Mouse (Mus musculus): ENCODE data around the gene Sntb2. TPM values are rescaled to one million over a fixed set of nuclear protein-coding genes. Genes with fewer than 3 reads are reported as not detected.
"Not testable (repeated sequence)": the region's sequence is repeated elsewhere in the genome, so short reads cannot be mapped to it uniquely, and the experiment has no call there.

The Sntb2 gene
- total RNA-seq, 1 experiment from 2014 or later: 52.7 TPM

- DNase-seq: no peak
Observed at GRCm38 (mm10) chr8:106972538-106973264, 37.2 kb downstream of the Sntb2 start.

GRCm38 (mm10) chr8:106973526-106973925 lies 38.0 kb downstream of the Sntb2 start:
- DNase-seq: not testable (repeated sequence)

- no peak for DNase-seq
Observed at GRCm38 (mm10) chr8:106974754-106975153, 39.2 kb downstream of the Sntb2 start.

DNA sequence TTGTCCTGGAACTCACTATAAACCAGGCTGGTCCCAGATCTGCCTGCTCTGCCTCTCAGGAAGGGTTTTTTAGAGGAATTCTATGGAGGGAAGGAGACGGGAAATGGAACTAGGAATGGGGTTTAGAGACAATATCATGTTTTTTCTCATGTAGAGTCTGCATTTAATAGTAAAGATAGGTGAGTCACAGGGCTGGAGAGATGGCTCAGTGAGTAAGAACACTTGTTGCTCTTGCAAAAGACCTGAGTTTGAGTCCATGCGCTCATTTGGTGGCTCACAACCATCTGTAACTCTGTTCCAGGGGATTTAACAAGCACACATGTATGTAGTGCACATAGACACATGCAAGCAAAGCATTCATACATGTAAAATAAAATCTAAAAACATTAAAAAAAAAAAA lies 40.2 kb downstream of the Sntb2 start:
- DNase-seq: no peak

- no peak for DNase-seq
Observed at GRCm38 (mm10) chr8:106976436-106976835, 40.9 kb downstream of the Sntb2 start.

DNA sequence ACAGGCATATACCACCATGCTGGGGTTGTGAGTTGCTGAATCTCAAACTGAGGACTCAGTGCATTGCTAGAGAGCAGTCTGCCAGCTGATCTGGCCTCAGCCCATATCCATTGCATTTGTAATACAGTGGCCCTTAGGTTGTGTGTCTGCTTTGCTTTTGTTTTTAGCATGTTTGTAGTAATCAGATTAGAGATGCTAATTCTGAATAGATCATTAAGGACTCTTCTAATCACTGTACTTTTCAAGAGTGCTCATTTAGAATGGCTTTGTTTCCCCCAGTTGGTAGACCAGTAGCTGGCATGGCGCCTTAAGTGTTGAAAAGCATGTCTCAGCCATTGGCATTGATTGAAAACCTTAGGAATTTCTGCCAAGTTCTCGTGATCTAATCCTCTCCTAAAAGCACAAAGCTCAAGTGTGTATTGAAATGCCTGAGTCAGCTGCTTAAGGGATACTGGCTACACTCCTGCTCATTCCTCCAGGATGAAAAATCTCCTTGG lies 43.3 kb downstream of the Sntb2 start:
- peak; percentile 24 for DNase-seq

DNA sequence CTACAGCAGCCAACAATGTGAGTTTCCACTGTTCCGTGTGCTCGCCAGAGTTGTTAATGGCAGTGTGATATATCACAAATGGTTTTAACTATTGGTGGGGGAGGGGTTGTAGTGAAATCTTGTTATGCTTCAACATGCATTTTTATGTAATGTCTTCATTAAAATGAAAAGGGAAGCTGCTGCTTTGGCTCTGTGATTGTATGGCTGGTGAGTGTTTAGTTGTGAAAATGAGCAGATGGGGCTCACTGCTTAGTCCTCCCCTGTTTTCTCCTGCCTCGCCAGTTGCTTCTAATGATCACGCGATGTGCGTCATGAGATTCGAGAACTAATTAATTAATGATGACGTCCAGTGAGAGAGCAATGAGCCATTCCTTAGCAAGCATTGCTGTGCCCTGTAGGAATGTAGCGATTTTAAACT lies 49.9 kb downstream of the Sntb2 start:
- DNase-seq: no peak

GRCm38 (mm10) chr8:106985951-106986350 lies 50.4 kb downstream of the Sntb2 start:
- no peak for DNase-seq

DNA sequence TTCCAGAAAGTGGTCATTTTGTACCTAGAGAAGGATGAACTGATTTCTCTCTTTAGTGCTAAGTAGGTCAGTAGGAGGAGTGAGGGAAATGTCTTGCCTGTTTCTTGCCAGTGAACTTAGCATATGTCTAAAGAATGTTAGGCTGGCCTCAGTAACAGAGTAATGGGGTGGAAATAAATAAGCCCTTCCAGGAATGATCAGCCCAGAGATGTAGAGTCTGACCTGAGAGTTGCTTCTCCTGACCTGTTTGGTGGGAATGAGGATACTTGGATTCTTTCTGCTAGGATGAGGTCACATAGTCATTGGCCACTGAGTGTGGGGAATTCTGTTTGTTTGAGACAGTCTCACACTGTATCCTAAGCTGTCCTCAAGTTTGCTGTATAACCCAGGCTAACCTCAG lies 52.0 kb downstream of the Sntb2 start:
- DNase-seq: no peak

GRCm38 (mm10) chr8:106991393-106991792 lies 55.8 kb downstream of the Sntb2 start:
- DNase-seq: no peak

DNA sequence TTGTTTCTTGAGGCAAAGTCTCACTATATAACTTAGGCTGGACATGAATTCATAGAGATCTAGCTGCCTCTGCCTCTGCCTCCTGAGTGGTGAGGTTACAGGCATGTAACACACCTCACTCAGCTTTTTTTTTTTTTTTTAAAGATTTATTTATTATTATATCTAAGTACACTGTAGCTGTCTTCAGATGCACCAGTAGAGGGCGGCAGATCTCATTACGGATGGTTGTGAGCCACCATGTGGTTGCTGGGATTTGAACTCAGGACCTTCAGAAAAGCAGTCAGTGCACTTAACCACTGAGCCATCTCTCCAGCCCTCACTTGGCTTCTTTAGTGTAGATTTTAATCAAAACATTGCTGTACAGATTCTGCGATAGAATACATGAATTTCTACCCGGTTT lies 60.8 kb downstream of the Sntb2 start:
- not testable (repeated sequence) for DNase-seq

GRCm38 (mm10) chr8:106997416-106997815 lies 61.9 kb downstream of the Sntb2 start:
- no peak for DNase-seq

DNA sequence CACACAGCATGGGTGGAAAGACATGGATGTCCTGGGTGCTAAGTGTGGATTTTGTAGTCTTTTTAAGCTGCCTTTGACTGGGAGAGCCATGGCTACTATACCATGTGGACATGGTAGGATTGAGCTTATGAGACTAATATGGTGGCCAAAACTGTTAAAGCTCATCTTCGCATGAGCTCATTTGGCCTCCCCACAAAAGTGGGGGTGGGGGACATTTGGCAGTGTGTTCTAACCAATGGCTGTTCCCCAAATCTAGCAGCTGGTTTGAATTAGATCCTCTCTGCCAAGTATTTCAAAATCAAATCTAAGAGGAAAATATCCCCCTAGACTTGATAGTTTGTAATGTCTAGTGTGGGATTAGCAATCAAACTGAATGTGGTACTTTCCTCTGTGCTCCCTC lies 63.5 kb downstream of the Sntb2 start:
- no peak for DNase-seq

- peak; percentile 89 for DNase-seq
Observed at GRCm38 (mm10) chr8:107002532-107002931, 67.0 kb downstream of the Sntb2 start.

GRCm38 (mm10) chr8:107007795-107008194 lies 72.2 kb downstream of the Sntb2 start:
- DNase-seq: no peak

- no peak for DNase-seq
Observed at GRCm38 (mm10) chr8:107012666-107013065, 77.1 kb downstream of the Sntb2 start.

GRCm38 (mm10) chr8:107014915-107015314 lies 79.4 kb downstream of the Sntb2 start:
- no peak for DNase-seq

GRCm38 (mm10) chr8:107023479-107023878 lies 87.9 kb downstream of the Sntb2 start:
- peak; percentile 61 for DNase-seq

DNA sequence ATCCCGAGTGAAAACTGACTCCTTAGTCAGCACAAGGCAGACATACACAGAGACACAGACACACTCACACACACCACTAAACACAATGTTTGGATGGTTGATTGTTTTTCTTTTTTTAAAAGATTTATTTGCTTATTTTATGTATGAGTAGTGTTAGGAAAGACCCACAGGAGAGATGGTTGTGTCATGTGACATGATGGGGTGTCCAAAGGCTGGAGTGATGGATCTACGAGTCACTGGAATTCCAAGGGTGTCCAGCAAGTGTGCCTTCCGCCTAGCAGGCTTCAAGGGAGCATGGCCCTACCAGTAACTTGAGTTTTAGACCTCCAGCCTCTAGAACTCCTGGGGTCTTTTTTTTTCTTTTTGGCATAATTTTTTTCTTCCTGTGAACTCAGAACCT lies 93.8 kb downstream of the Sntb2 start:
- no peak for DNase-seq

DNA sequence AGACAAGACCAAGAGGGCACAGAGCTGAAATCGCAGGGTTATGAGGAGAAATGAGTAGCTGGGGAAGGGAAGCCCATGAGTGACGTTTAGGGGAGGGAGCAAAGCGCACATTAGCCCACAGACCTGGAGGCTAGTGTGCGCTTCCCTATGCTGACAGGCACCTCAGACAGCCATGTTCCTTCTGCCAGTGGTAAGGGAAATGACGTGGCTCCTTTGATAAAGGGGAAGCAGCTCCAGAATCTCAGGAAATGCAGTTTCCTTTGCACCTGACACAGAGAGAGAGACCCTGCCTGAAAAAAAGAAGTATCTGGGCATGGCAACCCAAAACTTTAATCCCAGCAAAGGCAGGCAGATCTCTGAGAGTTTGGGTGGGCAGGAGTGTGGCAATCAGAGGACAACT lies 94.5 kb downstream of the Sntb2 start:
- no peak for DNase-seq

- DNase-seq: peak; percentile 98
Observed at GRCm38 (mm10) chr8:107030650-107031576, 95.4 kb downstream of the Sntb2 start, which contains the start of gene Vps4a. TSS of gene Vps4a (plus strand) at chr8:107031222.

- DNase-seq: no peak
Observed at GRCm38 (mm10) chr8:107031577-107032090, 96.1 kb downstream of the Sntb2 start.

DNA sequence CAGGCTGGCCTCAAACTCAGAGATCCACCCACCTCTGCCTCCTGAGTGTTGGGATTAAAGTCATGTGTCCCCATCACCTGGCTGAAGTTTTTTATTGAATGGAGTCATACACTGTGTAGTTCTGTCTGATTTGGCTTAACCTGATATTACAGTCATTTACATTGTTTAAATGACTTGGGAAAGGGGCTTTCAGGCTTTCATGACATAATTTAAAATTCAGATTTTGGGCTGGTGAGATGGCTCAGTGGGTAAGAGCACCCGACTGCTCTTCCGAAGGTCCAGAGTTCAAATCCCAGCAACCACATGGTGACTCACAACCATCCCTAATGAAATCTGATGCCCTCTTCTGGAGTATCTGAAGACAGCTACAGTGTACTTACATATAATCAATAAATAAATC lies 98.1 kb downstream of the Sntb2 start:
- not testable (repeated sequence) for DNase-seq

All from adrenal gland, postnatal 25 days (tissue).